16 mouse cellular contexts compared by ENCODE assay signal in genomic region chr5:147951751-147952150, GRCm38 (mm10).
"Had no signal": no experiment of that assay in that cellular context is flagged by ENCODE, and none has a peak within 500 bp of the region (broad histone marks: within the 10 kb centered on the region; RNA-seq: fewer than 3 reads in every experiment).

No protein-coding gene starts in this region.

- H3K9ac ChIP-seq: liver, postnatal 0 days; lung, embryonic 15.5 days; midbrain, embryonic 13.5 days; midbrain, embryonic 15.5 days; neural tube, embryonic 12.5 days; stomach, embryonic 15.5 days had no signal

- H3K4me3 ChIP-seq: lung, embryonic 15.5 days; megakaryocyte, embryonic 14.5 days; midbrain, embryonic 13.5 days; midbrain, embryonic 15.5 days; neural tube, embryonic 12.5 days; stomach, embryonic 15.5 days had no signal

- DNase-seq: liver, postnatal 0 days; lung, adult 2 months; lung, postnatal 14 days; lung, postnatal 36 days; right cerebral cortex, postnatal 14 days; thymus, adult 2 months; thymus, postnatal 25 days; thymus, postnatal 4 days had no signal

- H3K27ac ChIP-seq: lung, embryonic 15.5 days; midbrain, embryonic 13.5 days; midbrain, embryonic 15.5 days; neural tube, embryonic 12.5 days; stomach, embryonic 15.5 days; stomach, postnatal 0 days had no signal

- H3K36me3 ChIP-seq: lung, embryonic 15.5 days; midbrain, embryonic 13.5 days; midbrain, embryonic 15.5 days; neural tube, embryonic 12.5 days; stomach, embryonic 15.5 days had no signal

- H3K4me2 ChIP-seq: lung, embryonic 15.5 days; midbrain, embryonic 13.5 days; midbrain, embryonic 15.5 days; neural tube, embryonic 12.5 days; stomach, embryonic 15.5 days had no signal

- ATAC-seq: liver, postnatal 0 days; lung, postnatal 0 days; midbrain, embryonic 13.5 days; midbrain, embryonic 15.5 days had no signal

- H3K9me3 ChIP-seq: lung, embryonic 15.5 days; midbrain, embryonic 13.5 days; midbrain, embryonic 15.5 days; neural tube, embryonic 12.5 days; stomach, embryonic 15.5 days had no signal

- H3K4me1 ChIP-seq: neural tube, embryonic 12.5 days had no signal
